Mouse (Mus musculus) bone marrow, adult 2 months (tissue): ENCODE results near the gene Taf1b. TPM values are rescaled to one million over a fixed set of nuclear protein-coding genes. Genes with fewer than 3 reads are reported as not detected.

Experiments used
- H3K27ac ChIP-seq: fragments of 200-500 bp; 2 replicates; pipeline ENCODE4 v1.5.1; 2012; ENCODE audit warnings: low read depth, mild to moderate bottlenecking, control low read depth, inconsistent platforms, low read length; ENCODE audit not compliant: control insufficient read depth, poor library complexity, insufficient read depth
- H3K4me1 ChIP-seq: fragments of 200-500 bp; 2 replicates; pipeline ENCODE4 v1.6.1; 2011; ENCODE audit warnings: low read length; ENCODE audit not compliant: control insufficient read depth, insufficient read depth
- H3K4me3 ChIP-seq: fragments of 200-500 bp; replicated peaks from 2 replicates; pipeline ENCODE3; 2011; ENCODE audit warnings: mild to moderate bottlenecking, low read depth, low read length, control low read depth; ENCODE audit not compliant: control insufficient read depth
- CTCF ChIP-seq: fragments of 200-500 bp; IDR thresholded peaks from 2 replicates; pipeline ENCODE4 v1.5.1; 2011; ENCODE audit warnings: low read length, control low read depth; ENCODE audit not compliant: control insufficient read depth, insufficient read depth
- POLR2A ChIP-seq: fragments of 200-500 bp; IDR thresholded peaks from 2 replicates; pipeline ENCODE4 v1.6.1; 2011; ENCODE audit warnings: low read depth, mild to moderate bottlenecking, control low read depth, low read length, borderline replicate concordance; ENCODE audit not compliant: control insufficient read depth
- WGBS: fragments of 180-500 bp; shearing (Covaris S2); methylation state at CpG from one replicate; pipeline ENCODE4 v1.1.7; 2018; 5-methylcytosine and 5-hydroxymethylcytosine counted together
- polyA plus RNA-seq: library from polyadenylated mRNA; stranded (reverse); fragments of >200 nt; gene quantifications from 2 replicates; pipeline ENCODE4 v1.2.4, GENCODE M21; 2011; ENCODE audit warnings: low replicate concordance; ENCODE audit not compliant: missing spikeins, insufficient read depth, insufficient read length

The Taf1b gene
- polyA plus RNA-seq, 1 experiment: 8.4 TPM

DNA sequence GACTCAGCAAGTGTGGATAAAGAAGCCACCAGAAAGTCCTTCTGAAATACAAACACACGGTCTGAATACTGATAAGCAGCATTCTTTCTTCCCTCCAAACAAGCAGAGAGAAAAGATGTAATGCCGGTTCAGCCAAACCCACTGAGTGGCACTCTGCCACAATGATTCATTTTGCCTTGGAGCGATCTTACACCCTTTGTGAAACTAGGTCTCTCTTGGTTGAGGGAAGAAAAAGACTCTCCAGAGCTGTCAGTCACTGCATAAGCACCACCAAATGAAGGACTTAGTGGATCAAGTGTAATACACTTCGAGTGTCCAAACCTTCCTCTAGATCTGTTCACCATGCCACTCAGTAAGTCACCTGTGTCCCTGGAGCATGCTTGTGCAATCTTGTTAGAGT, 39.8 kb downstream of the Taf1b start:
- Histone ChIP-seq H3K4me3 (no peak overlapping the region), H3K27ac (no peak overlapping the region), H3K4me1 (no peaks in the 10 kb centered on the region)
- TF ChIP-seq POLR2A (no peak), CTCF (no peak)
- 79% methylated on average over 4 of the region's 4 CpGs for WGBS

DNA sequence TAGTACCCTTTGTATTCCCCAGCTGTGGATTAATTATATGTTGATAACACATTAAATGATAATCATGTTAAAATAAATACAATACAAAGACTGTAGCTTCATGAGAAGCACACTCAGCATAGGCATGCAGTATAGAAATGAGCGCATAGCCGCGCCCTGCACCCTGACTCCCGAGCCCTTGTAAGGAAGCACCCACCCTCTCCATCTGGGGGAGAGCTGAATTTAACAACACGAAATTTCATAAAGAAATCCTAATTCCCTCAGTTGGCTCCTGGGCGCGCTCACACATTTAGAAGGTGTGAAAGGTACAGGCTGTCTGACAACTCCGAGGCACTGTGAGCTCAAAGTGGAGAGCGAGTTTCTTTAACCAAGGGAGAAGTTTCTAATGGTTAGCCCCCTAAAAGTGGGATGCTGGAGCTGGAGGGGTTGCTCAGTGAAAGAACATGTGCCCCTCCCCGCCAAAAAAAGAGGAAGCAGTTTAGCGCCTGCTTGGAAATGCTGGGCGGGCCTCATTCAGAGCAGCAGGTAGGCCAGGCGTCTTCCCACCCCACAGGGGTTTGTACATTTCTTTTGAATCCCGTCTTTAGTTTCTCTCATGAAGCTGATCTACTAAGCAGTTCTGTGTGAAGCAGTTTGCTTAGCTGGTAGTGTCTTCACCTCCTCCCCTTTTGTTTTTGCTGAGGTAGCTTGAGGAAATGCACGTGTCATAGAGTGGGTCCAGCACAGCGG, 43.4 kb downstream of the Taf1b start:
- TF ChIP-seq POLR2A (no peak), CTCF (no peak)
- no peak overlapping the region for H3K4me3 ChIP-seq
- WGBS: 73% methylated on average over 16 of the region's 16 CpGs
- no peaks in the 10 kb centered on the region for H3K4me1 ChIP-seq
- no peak overlapping the region for H3K27ac ChIP-seq

DNA sequence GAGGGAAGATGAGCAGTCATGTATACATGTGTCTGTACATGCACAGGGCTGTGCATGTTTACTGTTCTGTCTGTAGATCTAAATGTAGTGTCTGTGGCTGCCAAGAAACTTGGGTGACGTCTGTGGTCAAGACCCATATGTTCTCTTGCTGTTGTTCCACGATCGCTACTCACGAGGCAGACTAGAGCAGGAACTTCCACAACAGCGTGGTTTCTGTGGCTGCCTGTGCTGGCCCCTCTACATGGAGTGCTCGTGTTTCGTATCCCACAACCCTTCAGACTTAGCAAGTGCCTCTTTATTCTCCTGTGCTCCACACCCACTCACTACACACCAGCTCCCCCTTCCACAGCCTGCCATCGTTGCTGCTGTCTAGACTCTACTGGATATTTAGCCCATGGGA, 49.5 kb downstream of the Taf1b start:
- WGBS: 51% methylated on average over 8 of the region's 8 CpGs
- Histone ChIP-seq H3K27ac (no peak overlapping the region), H3K4me1 (no peaks in the 10 kb centered on the region), H3K4me3 (no peak overlapping the region)
- TF ChIP-seq POLR2A: no peak
- TF ChIP-seq CTCF: no peak

DNA sequence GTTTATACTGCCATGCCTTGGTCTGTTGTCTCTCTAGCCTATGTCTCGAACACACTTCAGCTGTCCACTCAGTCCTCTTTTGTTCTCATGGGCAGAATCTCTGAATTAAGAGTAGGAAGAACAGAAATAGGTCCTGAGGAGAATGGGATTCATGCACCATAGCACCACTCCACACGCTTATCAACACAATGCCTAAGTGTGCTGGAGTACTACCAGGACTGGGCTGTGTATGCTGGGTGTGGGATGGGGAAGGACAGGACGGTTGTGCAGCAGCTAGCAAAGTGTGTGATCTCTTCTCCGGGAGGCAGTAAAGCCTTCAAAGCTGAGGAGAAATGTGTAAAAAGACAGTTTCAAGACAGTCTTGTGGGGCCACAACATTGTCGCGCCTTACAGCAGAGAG, 50.7 kb downstream of the Taf1b start:
- WGBS: 91% methylated on average over 6 of the region's 6 CpGs
- H3K27ac ChIP-seq: no peak overlapping the region
- no peak overlapping the region for H3K4me3 ChIP-seq
- no peaks in the 10 kb centered on the region for H3K4me1 ChIP-seq
- TF ChIP-seq CTCF (no peak), POLR2A (no peak)

DNA sequence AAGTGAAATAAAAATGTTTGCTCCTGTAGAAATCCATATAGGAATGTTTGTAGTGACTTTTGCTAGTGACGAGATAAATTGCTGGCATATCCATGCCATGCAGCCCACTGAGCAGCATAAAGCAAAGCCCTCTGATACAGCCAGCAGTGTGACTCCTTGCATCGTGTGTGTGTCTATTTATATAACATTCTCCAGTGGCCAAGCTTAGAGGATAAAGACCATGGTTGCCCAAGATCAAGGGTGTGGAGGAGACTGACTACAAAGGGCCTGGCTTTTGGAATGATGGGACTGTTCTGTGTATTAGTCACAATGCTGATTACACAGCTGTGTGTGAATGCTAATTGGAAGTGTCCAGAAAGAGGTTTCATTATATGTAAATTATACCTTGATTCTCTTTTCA, 54.4 kb downstream of the Taf1b start:
- no peak overlapping the region for H3K27ac ChIP-seq
- 77% methylated on average over 2 of the region's 2 CpGs for WGBS
- TF ChIP-seq CTCF (no peak), POLR2A (no peak)
- H3K4me1 ChIP-seq: no peaks in the 10 kb centered on the region
- H3K4me3 ChIP-seq: no peak overlapping the region

DNA sequence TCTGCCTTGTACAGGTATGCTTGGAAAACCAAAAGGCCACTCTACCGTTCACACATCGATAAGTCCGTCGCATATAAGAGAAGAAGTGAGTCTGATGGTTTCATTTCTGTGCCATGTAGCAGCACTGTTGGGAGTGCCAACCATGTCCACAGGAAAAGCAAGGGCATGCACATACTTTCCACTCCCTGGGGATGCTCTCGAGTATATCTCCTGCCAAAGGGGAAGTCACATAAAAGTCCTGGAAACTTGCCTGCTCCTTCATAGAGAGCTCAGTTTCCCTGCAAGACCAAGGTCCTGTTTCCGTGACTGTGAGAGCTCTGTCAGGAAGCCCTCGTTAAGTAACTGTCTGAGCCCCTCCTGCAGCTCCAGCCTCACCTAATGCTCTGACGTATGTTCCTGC, 57.8 kb downstream of the Taf1b start:
- no peak overlapping the region for H3K4me3 ChIP-seq
- H3K4me1 ChIP-seq: no peaks in the 10 kb centered on the region
- no peak for TF ChIP-seq CTCF
- TF ChIP-seq POLR2A: no peak
- no peak overlapping the region for H3K27ac ChIP-seq
- WGBS: 72% methylated on average over 8 of the region's 8 CpGs

DNA sequence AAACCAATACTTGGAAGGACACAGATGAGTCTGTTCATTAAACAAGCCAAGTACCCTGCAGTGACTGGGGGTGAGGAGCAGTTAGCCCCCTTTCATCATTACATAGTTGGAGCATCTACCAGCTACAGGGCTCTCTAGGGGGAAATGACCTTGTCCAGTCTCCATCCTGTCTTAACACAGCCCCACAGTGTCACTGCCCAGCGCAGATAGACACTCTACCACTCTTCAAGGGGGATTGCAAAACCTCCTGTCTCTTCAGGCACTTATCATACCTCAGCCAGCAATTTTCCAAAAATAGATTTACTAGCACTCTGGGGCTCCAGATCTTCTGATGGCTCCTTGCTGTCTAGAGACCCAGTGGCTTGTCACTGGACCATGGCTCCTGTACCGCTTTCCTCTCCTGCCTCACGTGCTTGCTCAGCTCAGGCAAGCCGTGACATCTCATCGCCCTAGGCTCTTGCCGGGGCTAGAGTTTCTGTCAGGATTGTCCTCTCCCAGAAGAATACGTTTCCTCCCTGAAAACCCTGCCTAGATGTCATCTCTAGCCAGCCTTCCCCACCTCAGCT, 65.3 kb downstream of the Taf1b start:
- Histone ChIP-seq H3K27ac (no peak overlapping the region), H3K4me1 (no peaks in the 10 kb centered on the region), H3K4me3 (no peak overlapping the region)
- TF ChIP-seq CTCF (no peak), POLR2A (no peak)
- 83% methylated on average over 7 of the region's 7 CpGs for WGBS

DNA sequence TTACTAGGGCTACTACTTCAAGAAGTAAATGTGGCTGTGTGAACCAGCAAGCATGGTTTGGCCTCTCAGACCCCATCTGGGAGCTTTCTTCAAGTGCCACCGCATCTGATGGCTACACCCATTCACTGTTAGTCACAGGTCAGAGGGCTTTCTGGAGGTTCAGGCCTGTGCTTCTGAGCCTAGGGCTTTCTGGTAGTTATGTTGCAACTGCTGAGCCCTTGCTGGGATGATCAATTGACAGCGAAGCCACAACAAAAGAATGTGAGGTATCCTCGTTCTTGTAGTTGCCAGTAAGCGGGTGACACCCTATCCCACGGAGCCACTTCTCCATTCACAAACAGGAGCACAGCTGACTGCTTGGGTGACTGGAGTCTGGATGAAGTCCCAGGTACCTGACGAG, 67.2 kb downstream of the Taf1b start:
- 79% methylated on average over 6 of the region's 6 CpGs for WGBS
- no peak for TF ChIP-seq CTCF
- TF ChIP-seq POLR2A: no peak
- no peaks in the 10 kb centered on the region for H3K4me1 ChIP-seq
- H3K27ac ChIP-seq: no peak overlapping the region
- no peak overlapping the region for H3K4me3 ChIP-seq

DNA sequence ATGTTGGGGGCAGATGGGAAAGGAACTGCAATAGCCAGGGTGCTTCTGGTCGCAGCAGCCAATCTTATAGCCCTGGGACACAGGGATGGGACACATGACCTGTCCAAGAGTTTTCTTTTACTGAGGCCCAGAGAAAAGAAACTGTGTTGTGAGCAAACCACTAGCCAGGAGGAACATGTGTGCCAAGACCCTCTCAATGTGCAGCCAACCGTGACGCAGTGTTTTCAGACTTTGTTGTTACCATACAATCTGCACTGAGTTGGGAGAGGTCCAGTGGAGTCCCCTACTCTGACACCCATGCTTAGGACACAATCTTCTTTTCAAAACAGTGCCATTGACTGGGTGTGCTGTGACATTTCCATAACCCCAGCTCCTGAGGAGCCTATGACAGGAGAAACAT, 69.4 kb downstream of the Taf1b start:
- no peak for TF ChIP-seq POLR2A
- TF ChIP-seq CTCF: no peak
- 79% methylated on average over 3 of the region's 3 CpGs for WGBS
- no peaks in the 10 kb centered on the region for H3K4me1 ChIP-seq
- no peak overlapping the region for H3K4me3 ChIP-seq
- H3K27ac ChIP-seq: no peak overlapping the region
